Mouse (Mus musculus): Measurements from ENCODE around the gene Raver2. TPM values are rescaled to one million over a fixed set of nuclear protein-coding genes. Genes with fewer than 3 reads are reported as not detected.

Gene Raver2
- polyA plus RNA-seq, 2 experiments: 0.25 to 0.31 TPM

DNA sequence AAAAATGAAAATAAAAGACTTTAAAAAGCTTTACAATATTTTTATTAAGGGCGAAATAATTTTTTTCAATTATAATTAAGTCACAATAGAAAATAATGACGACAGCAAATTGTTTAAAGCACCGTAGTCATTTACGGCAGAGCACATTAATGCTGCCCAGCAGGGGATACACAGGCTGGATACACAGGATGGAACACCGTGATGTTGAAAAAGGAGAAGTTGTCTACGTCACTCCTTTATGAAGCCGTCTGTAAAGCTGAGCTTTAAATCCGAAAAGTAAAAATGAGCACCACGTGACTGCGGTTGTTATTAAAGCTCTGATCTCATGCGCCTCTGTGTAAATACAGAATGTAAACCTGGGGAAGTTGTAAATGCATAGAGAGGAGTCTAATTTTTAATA lies 69.2 kb downstream of the Raver2 start:
- ATAC-seq (ENCODE audit: insufficient read depth): no peak
- no peaks in the 10 kb centered on the region for H3K9me3 ChIP-seq (ENCODE audit: control insufficient read depth, low read length)
- DNase-seq (ENCODE audit: low read depth in 3 of 3, low spot score in 3 of 3): no peak
- no peak overlapping the region for H3K9ac ChIP-seq (replicated peaks)
- no peak for TF ChIP-seq CTCF (IDR thresholded peaks at IDR 0.05; ENCODE audit: low read depth)
- no peak for TF ChIP-seq EP300 (IDR thresholded peaks at IDR 0.05; ENCODE audit: low read depth)
- 64% methylated on average over 11 of the region's 11 CpGs for WGBS (ENCODE audit: insufficient replicate concordance)
- no peak overlapping the region for H3K27ac ChIP-seq
- no peaks in the 10 kb centered on the region for H3K36me3 ChIP-seq (replicated peaks; ENCODE audit: control insufficient read depth, insufficient read depth, low read depth)
- no peak overlapping the region for H3K4me2 ChIP-seq (ENCODE audit: low read depth)
- H3K4me1 ChIP-seq (replicated peaks; ENCODE audit: control insufficient read depth in 2 of 2, insufficient read depth in 2 of 2, low read length in 1 of 2): no peaks in the 10 kb centered on the region
- no peaks in the 10 kb centered on the region for H3K27me3 ChIP-seq (ENCODE audit: control insufficient read depth, insufficient read depth, low read length)
- no peak overlapping the region for H3K4me3 ChIP-seq (ENCODE audit: insufficient read depth in 1 of 2, low read depth in 2 of 2, low read length in 2 of 2)

GRCm38 (mm10) chr4:101141768-101142167 lies 73.0 kb downstream of the Raver2 start:
- 58% methylated on average over 5 of the region's 5 CpGs for WGBS (ENCODE audit: insufficient replicate concordance)
- DNase-seq (ENCODE audit: low read depth in 3 of 3, low spot score in 3 of 3): no peak
- Histone ChIP-seq H3K4me3 (ENCODE audit: insufficient read depth in 1 of 2, low read depth in 2 of 2, low read length in 2 of 2) (no peak overlapping the region), H3K9ac (replicated peaks) (no peak overlapping the region), H3K4me2 (ENCODE audit: low read depth) (no peak overlapping the region), H3K36me3 (replicated peaks; ENCODE audit: control insufficient read depth, insufficient read depth, low read depth) (no peaks in the 10 kb centered on the region), H3K27ac (no peak overlapping the region), H3K9me3 (ENCODE audit: control insufficient read depth, low read length) (no peaks in the 10 kb centered on the region), H3K27me3 (ENCODE audit: control insufficient read depth, insufficient read depth, low read length) (no peaks in the 10 kb centered on the region), H3K4me1 (replicated peaks; ENCODE audit: control insufficient read depth in 2 of 2, insufficient read depth in 2 of 2, low read length in 1 of 2) (no peaks in the 10 kb centered on the region)
- TF ChIP-seq EP300 (IDR thresholded peaks at IDR 0.05; ENCODE audit: low read depth): no peak
- no peak for TF ChIP-seq CTCF (IDR thresholded peaks at IDR 0.05; ENCODE audit: low read depth)
- ATAC-seq (ENCODE audit: insufficient read depth): no peak

DNA sequence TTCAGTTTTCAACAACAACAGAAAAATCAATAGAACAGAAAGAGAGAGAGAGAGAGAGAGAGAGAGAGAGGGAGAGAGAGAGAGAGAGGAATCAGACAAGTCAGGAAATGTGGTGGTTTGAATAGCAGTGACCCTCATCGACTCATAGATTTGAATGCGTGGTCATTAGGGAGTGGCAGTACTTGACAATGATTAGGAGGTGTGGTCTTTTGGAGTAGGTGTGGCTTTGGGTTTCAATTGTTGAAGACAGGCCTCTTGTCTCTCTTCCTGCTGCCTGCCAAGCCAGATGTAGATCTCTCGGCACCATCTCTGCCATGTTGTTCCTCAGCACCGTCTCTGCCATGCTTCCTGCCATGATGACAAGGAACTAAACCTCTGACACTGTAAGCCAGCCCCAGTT lies 75.1 kb downstream of the Raver2 start:
- H3K27ac ChIP-seq: no peak overlapping the region
- WGBS (ENCODE audit: insufficient replicate concordance): 42% methylated on average over 4 of the region's 4 CpGs
- no peaks in the 10 kb centered on the region for H3K36me3 ChIP-seq (replicated peaks; ENCODE audit: control insufficient read depth, insufficient read depth, low read depth)
- H3K9ac ChIP-seq (replicated peaks): no peak overlapping the region
- no peaks in the 10 kb centered on the region for H3K27me3 ChIP-seq (ENCODE audit: control insufficient read depth, insufficient read depth, low read length)
- no peaks in the 10 kb centered on the region for H3K4me1 ChIP-seq (replicated peaks; ENCODE audit: control insufficient read depth in 2 of 2, insufficient read depth in 2 of 2, low read length in 1 of 2)
- no peak for DNase-seq (ENCODE audit: low read depth in 3 of 3, low spot score in 3 of 3)
- H3K9me3 ChIP-seq (ENCODE audit: control insufficient read depth, low read length): no peaks in the 10 kb centered on the region
- H3K4me3 ChIP-seq (ENCODE audit: insufficient read depth in 1 of 2, low read depth in 2 of 2, low read length in 2 of 2): no peak overlapping the region
- TF ChIP-seq EP300 (IDR thresholded peaks at IDR 0.05; ENCODE audit: low read depth): no peak
- ATAC-seq (ENCODE audit: insufficient read depth): no peak
- H3K4me2 ChIP-seq (ENCODE audit: low read depth): no peak overlapping the region

GRCm38 (mm10) chr4:101144361-101144760 lies 75.6 kb downstream of the Raver2 start:
- H3K4me2 ChIP-seq (ENCODE audit: low read depth): no peak overlapping the region
- WGBS (ENCODE audit: insufficient replicate concordance): 66% methylated on average over 4 of the region's 4 CpGs
- ATAC-seq (ENCODE audit: insufficient read depth): no peak
- no peaks in the 10 kb centered on the region for H3K9me3 ChIP-seq (ENCODE audit: control insufficient read depth, low read length)
- H3K4me1 ChIP-seq (replicated peaks; ENCODE audit: control insufficient read depth in 2 of 2, insufficient read depth in 2 of 2, low read length in 1 of 2): no peaks in the 10 kb centered on the region
- no peak overlapping the region for H3K9ac ChIP-seq (replicated peaks)
- DNase-seq (ENCODE audit: low read depth in 3 of 3, low spot score in 3 of 3): no peak
- no peak overlapping the region for H3K4me3 ChIP-seq (ENCODE audit: insufficient read depth in 1 of 2, low read depth in 2 of 2, low read length in 2 of 2)
- no peak overlapping the region for H3K27ac ChIP-seq
- no peaks in the 10 kb centered on the region for H3K36me3 ChIP-seq (replicated peaks; ENCODE audit: control insufficient read depth, insufficient read depth, low read depth)
- no peak for TF ChIP-seq EP300 (IDR thresholded peaks at IDR 0.05; ENCODE audit: low read depth)
- no peak for TF ChIP-seq CTCF (IDR thresholded peaks at IDR 0.05; ENCODE audit: low read depth)
- no peaks in the 10 kb centered on the region for H3K27me3 ChIP-seq (ENCODE audit: control insufficient read depth, insufficient read depth, low read length)

DNA sequence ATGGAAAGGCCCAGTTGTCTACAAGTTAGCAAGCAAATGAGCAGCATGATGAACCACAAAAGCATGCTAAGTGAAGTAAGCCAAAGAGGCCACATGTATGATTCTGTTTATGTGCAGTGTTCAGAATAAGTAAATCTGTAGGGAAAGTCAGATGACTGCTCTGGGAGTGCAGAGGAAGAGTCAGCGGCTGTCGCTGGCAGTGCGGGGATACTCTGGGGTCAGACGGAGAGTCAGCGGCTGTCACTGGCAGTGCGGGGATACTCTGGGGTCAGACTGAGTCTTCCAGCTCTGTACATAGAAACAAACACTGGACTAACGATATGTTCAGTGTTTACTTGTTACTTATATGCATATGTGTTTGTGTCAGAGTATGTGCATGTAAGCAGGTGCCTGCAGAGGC lies 76.0 kb downstream of the Raver2 start:
- Histone ChIP-seq H3K4me1 (replicated peaks; ENCODE audit: control insufficient read depth in 2 of 2, insufficient read depth in 2 of 2, low read length in 1 of 2) (no peaks in the 10 kb centered on the region), H3K27ac (no peak overlapping the region), H3K4me3 (ENCODE audit: insufficient read depth in 1 of 2, low read depth in 2 of 2, low read length in 2 of 2) (no peak overlapping the region), H3K9me3 (ENCODE audit: control insufficient read depth, low read length) (no peaks in the 10 kb centered on the region), H3K4me2 (ENCODE audit: low read depth) (no peak overlapping the region), H3K27me3 (ENCODE audit: control insufficient read depth, insufficient read depth, low read length) (no peaks in the 10 kb centered on the region), H3K9ac (replicated peaks) (no peak overlapping the region), H3K36me3 (replicated peaks; ENCODE audit: control insufficient read depth, insufficient read depth, low read depth) (no peaks in the 10 kb centered on the region)
- DNase-seq (ENCODE audit: low read depth in 3 of 3, low spot score in 3 of 3) (no peak), ATAC-seq (ENCODE audit: insufficient read depth) (no peak)
- TF ChIP-seq CTCF (IDR thresholded peaks at IDR 0.05; ENCODE audit: low read depth): no peak
- TF ChIP-seq EP300 (IDR thresholded peaks at IDR 0.05; ENCODE audit: low read depth): no peak
- 78% methylated on average over 7 of the region's 7 CpGs for WGBS (ENCODE audit: insufficient replicate concordance)

Data from liver, embryonic 14.5 days (tissue).